Mouse (Mus musculus) right cerebral cortex, postnatal 14 days (tissue): ENCODE measurements around the gene Rheb.
"Not testable (repeated sequence)": the region's sequence is repeated elsewhere in the genome, so short reads cannot be mapped to it uniquely, and the experiment has no call there.

ENCODE experiments used
- DNase-seq: peaks from one replicate; pipeline ENCODE4 v3.0.0; 2022

Rheb gene

DNA sequence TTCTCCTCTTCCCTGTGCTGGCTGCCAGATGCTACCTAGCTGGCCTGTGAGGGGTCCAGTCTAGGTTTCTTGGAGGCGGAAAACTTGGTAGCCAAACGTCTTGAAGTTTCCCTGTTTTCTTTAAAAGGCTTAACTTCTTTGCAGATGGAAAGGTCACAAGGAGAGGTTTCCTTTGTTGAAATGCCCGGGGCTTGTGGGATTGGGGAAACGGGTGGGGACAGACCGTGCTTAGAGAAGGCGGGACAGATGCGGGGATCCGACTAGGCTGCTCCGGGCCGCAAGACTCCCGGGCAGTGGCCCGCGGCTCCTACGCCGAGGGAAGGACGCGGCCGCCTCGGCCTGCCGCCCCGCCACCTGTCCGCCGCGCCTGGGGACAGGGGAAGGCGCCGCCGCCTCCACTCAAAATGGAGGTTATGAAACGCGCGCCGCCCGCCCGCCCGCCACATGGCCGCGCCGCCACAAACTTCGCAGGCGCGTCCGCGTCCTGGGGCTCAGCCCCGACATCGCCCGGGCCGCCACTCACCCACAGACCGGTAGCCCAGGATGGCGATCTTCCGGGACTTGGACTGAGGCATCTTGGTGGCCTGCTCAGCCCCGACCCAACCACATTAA is 656 bp downstream of the Rheb start:
- peak; percentile 55 for DNase-seq

DNA sequence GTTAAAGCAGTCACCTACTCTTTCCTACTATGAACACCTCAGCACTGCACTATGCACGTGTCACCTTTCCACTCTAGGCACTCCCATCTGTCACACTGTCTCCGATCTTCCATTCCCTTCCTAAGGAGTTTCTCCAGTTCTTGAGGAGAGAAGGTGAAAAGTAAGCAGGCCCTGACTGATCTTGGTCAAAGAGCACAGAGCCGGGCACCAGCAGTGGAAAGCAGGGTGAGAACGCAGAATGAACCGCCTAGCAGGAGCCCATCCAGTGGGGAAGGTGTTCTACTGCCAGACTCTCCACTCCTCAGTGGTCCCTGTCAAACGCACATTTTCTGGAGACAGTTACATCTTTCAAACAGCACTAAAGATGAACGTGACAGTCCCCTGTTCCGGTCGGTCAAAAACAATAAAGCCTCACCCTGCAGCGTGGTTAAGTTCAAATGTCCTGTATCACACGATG is 1.4 kb downstream of the Rheb start:
- no peak for DNase-seq

DNA sequence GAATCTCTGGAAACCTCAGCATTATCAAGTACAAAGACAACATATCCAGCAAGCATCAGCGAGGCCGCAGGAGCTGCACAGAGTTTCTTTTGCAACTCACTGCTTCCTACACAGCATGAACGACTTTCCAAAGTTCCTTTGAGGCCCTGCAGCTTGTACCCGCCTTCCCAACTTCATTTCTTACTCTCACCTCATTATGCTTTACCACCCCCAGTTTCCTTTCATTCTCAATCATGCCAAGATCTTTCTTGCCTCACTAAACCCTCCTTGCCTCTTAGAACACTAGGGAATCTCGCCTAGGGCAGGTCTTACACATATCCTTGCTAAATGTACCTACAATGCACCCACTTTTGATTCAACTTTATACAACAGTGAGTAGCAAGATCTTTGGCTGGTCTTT is 7.9 kb downstream of the Rheb start:
- DNase-seq, result no peak

DNA sequence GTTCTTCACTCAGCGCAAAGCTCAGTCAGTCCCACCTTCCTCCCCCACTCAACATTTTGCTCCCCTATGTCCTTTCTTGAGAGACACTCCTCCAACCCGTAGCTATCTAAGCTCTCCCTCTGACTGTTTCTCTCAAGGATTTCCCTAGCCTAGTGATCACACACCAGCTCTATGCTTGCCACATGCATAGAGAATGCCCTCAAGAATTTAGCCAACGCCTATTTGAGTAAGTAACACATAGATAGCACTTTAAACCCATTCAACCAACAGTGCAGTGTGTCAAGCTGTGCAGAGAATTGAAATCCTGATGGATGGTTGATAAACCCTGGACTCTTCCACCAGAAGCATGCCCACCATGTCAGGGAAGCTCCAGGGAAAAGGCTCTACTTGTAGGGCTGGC is 10.5 kb downstream of the Rheb start:
- DNase-seq, result no peak

DNA sequence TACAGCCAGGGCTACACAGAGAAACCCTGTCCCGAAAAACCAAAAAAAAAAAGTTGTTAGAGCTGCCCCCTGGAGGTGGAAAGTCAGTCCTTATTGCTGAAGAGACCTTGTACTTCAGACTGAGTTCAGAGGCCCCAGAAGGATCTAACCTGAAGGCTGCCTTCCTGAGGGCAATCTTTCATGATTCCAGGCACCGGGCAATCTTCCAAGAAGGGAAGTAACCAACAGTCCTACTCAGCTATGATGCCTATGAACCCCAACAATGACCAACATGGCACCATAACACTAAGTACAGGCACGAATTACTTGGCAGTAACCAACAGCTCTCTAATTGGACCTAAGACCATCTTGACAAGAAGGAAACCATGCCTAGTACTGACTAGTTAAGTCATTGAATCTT is 14.0 kb downstream of the Rheb start:
- no peak for DNase-seq

DNA sequence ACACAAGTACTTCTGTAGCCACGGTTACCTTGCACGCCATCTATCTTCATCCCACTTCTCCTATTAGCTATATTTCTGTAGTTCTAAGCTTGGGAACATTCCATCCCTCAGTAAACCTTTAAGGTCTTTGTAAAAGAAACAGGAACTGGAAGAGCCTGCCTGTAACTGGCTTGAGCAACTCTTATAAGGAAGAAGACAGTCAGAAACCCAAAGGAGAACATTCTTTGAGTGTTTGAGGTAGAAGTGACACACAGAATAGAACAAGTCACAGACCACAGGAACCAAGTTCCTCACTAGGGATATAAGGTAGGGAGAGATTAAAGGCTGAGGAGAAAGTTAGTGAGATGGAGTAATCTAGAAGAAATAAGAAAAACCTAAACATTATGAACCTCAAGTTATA is 15.3 kb downstream of the Rheb start:
- no peak for DNase-seq

DNA sequence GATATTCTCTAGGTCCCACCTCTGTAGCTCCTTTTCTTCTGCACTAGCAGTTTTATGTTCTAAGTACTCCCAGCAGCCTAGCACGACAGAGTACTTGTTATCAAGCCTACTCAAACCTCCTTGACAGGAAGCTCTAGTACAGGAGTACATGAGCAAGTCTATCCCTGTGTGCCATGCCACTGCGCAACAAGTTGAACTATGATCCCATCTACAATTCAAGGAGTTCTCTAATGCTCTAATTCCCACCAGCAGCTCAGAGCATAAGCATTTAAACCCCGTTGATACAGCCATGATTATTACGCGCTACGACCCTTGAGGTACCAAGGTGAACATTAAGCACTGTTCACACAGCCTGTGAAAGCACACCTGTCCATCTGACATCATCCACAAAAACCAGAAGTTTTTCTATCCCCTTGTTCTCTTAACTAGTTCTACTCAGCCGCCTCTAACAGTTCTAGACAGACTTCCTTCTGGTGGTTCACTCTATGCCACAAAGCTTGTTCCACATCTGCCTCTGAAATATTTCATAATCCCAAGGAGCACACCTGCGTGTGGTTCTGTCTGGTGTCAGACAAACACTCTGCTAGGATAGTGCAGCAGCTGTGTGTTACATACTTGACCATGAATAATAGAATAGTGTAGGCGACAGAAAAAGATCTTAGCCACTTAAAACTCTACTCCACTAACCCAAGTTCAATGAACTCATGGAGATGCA is 16.2 kb downstream of the Rheb start:
- DNase-seq, result no peak

DNA sequence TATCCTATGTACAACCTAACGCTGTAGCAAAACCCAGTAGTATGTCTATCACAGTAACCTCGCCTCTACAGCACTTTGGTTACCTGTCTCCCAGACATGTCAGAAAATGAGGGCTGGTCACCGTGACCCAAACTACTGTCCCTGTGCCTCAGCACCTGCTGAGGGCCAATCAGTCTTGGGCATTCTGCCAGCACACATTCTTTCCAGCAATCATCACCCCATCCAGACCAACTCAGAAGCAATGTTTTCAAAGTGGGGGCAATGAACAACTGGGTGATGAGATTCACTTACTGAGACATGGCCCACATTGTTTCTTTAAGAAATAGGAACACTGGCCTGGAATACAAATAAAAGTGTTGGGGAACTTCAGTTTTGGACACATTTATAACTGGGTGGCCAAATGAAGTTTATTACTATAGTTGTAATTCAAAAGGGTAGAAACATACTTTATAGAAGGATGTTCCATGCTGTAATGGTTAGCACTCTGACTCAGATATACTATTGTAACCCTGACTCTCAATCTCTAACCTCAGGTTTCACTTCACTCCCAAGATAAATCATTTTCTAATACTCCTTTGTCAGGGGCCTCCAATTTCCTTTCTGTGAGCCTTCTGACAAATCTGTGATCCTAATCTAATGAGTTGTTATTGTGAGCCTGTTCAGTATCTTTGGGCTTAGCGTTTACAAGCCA is 16.9 kb downstream of the Rheb start:
- no peak for DNase-seq

DNA sequence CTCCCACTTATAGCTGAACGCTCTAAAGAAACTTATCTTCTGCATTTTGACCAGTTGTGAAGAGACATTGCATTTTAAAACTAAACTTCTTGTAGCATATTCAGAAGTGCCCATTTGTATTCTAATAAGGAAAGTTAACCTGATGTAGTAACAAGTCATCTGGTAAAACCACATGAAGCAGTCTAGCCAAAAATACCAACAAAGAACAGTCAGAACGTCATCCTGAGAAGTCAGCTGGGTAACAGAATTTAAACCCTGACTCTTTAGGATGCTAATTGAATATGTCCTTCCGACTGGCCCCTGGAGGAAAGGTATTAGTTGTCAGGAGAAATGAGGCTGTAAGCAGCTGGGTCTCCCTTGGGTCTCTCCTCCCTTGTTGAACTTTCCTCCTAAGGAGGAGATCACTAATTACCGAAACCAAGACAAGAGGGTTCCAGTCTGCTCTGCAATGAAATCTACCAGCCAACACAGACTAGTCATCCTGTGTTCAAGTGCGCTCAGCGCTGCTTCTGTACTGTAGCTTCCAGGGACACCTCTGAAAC is 18.5 kb downstream of the Rheb start:
- DNase-seq, result no peak

DNA sequence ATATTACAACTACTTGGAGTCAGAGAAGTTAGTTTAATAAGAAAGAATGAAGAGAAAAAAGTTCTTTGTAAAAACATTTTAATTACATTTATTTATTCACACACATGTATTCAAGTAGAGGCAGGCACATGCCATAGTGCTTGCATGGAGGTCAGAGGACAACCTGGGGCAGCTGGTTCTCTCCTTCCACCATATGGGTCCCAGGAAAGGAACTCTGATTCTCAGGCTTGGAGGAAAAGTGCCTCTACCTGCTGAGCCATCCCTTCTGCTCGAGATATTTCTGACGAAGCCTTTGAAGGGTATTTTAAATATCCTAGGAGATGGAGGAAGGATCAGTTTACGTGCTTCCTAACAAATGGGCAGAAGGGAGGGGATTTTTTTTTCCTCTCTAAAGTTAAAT is 19.6 kb downstream of the Rheb start:
- DNase-seq, result no peak

DNA sequence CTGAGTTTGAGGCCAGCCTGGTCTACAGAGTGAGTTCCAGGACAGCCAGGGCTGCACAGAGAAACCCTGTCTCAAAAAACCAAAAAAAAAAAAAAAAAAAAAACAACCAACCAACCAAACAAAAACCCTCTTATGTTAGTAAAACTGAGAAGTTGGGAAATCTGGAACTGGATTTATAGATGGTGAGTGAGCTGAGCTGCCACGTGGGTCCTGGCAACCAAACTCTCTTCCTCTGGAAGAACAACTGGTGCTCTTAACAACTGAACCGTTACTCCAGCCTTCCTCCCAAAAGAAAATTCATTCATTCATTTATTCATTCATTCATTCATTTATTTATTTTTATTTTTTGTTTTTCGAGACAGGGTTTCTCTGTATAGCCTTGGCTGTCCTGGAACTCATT is 20.2 kb downstream of the Rheb start:
- DNase-seq, result not testable (repeated sequence)

DNA sequence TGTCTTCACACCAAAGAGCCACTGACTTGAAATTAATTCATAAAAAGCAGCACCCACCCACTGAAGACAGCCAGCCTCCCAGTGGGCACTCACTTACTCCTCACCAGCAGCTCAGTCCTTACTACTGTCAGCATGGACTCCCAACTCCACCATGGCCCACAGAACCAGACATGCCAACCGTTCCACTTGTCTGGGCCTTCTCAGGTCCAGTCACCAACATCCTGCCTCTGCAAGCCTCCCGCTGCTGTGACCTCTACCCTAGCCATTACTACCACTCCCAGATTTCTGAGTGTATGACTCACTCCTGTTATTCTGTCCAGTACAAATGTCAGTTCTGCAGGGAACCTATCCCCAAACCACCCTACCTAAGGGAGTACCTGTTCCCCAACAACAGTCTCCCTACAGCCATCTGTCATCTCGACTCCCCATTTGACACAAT is 21.0 kb downstream of the Rheb start:
- no peak for DNase-seq

DNA sequence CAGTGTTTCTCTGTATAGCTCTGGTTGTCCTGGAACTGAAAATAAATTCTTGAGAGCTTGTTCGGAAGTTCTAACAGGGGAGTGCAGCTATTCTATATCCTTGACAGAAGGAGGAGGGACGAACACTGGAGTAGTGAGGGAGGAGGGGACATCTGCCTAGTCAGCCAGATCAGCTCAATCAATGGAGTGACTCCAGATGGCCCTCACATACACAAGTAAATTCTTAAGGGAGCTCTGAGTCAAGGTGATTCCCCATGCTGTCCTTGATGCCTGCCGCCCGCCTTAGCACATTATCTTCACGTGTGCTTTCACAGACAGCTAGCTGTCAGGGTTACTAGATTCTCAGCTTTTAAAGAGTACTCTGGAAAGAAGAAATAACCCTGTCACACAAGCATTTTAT is 21.8 kb downstream of the Rheb start:
- DNase-seq, result no peak

DNA sequence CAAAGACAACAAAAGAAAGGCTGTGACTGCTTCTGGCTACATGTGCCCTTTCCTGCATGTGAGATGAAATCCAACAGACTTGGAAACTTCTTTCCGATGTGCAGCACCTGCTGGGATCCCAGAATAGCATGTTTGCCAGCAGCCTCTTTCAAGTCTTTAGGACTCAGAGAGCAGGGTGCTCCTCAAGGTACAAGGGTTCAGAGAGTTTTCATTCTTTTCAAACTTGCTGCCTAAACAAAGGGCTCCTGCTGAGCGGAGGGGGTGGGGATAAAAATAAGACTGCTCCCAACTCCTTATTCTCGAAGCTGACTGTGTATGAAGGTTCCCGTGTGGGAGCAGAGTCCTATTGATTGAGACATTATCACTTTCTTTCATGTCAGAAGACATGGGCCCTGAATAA is 25.2 kb downstream of the Rheb start:
- DNase-seq, result no peak

DNA sequence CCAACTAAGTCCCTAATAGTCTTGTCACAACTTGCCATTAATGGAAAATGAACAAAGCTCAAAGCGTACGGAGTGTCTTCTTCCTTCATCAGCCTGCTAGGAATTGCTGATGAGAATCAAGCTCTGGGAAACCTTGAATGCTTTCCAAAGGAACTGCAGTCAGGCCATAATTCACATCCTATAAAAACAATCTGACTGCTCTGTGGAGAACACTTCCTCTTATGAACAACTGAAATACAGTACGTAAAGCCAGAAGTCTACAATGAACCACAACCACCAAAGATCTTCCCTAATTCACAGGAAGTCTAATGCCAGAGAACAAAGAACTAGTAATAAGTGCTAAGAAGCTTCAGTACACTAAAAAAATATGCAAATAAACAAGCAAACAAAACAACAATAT is 28.5 kb downstream of the Rheb start:
- no peak for DNase-seq

DNA sequence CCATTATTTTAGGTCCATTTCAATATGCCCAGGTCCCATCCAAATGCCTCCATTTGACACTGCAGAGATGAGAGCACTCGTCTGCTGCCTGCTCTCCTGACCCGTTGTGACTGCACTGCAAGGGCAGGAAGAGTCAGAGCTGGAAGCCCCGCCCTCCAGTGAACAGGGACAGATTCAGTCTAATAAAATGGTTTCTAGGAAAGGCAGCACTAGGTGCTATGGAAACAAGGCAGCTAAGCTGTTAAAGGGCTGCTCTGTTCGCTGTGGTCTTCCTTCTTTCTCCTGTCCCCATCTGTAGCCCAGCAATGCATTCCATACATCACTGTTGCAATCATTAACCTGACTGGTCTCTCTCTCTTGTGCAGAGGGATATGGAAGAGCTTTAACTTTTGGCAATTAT is 29.4 kb downstream of the Rheb start:
- no peak for DNase-seq

DNA sequence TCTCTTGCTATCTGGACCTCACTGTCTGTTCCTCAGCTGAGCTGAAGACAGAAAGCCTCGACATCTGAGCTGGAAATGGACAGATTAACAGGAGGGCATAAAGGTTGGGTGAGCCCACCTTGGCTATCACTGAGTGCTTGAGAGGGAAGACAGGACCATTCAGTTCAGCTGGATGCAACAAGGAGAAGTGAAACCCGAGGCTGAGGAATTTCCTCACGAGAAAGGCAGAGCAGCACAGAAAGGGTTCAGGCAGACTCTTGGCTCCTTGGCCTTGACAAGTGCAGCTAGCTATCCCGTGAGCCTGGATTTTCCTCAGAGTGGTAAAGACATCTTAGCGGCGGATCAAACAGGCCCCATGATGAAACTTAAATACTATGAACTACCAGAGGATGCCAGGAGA is 37.2 kb downstream of the Rheb start:
- no peak for DNase-seq

DNA sequence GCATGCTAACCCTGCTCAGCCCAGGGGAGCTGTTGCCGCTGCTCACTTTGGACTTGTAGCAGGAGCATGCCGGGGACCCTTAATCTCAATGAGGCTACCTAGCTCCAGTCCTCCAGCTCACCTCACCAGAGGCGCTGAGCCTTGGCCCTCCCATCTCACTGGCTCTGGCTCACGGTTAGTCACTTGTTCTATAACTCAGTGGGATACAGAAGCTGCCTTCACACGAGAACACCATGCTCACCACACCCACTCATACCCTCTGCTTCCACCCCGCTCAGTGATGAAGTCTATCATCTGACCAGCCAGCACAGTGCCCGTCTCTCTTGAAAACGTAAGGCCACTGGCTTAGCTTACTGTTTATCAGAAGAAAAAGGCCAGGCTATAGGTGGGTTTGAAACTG is 37.8 kb downstream of the Rheb start:
- no peak for DNase-seq

DNA sequence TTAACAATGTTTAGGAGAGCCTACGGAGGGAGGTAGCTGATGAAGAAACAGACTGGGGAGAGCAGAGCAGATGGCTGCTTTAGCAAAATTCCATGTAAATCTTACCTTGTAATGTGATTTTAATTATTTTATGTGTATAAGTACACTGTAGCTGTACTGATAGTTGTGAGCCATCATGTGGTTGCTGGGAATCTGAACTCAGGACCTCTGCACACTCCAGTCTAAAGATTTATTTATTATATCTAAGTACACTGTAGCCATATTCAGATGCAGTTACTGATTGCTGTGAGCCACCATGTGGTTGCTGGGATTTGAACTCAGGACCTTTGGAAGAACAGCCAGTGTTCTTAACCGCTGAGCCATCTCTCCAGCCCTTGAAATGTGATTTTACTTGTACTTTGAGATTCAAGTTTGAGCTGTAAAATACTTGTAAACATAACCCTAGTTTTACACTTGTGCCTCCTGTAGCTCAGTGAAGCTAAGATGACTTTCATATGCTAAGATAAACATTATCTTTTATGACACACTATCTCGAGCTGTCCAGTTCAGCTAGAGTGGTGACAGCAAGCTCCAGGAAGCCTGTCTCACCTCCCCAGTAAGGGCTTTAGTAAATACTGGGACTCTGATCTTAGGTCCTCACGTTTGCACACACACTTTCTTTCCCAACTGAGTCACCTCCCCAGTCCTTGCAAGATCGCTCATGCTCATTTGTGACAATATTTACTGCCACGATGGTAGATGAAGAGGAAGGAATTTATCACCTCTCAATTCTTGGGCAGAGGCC is 40.4 kb downstream of the Rheb start:
- no peak for DNase-seq

DNA sequence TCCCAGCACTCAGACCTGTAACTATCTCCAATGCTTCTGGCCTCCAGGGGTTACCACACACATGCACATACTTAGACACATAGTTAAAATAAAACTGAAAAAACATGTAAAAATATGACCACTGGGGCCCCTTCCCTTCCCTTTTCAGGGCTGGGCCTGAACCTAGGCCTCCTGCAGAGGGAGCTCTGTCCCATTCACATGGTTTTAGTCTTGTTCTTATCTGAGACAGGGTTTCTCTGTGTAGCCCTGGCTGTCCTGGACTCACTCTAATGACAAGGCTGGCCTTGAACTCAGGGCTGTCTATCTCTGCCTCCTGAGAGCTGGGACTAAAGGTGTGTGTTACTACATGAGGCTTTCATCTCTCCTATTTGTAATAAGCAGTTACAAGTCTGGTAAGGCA is 42.0 kb downstream of the Rheb start:
- no peak for DNase-seq

DNA sequence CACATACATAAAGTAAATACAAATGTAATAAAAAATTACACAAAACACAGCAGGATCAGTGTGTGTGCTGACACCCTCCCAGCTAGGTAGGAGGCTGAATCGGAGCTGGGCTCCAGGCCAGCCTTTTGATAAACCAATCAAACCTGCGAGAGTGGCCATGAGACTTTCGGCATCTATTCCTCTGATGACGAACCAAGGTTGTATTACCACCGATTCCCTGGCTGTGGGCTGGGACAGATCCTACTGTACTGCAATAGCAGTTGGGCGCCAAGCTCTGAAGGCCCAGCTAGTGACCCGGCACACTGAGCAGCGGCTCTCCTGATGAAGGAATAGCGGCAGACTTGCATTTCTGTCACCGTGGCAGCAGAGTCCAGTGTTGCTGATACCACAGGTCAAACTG is 43.8 kb downstream of the Rheb start:
- DNase-seq, result no peak

DNA sequence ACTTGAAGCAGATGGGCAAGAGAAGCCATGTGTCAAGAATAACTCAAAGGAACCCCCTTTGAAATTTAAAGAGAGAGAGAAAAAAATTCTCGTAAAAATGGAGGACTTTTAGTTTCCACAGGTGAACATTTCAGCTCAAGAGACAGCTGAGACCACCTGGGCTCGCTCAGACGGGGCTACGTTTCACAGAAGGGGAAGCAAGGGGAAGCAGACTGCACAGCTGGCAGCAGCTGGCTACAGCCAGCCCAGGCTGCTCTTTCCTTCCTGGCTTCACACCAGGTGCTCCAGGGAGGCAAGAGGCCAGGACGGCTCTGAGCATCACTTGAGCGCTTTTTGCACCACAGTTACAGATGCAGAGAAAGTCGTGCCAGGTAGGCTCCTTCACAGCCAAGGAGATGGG is 44.6 kb downstream of the Rheb start:
- no peak for DNase-seq

DNA sequence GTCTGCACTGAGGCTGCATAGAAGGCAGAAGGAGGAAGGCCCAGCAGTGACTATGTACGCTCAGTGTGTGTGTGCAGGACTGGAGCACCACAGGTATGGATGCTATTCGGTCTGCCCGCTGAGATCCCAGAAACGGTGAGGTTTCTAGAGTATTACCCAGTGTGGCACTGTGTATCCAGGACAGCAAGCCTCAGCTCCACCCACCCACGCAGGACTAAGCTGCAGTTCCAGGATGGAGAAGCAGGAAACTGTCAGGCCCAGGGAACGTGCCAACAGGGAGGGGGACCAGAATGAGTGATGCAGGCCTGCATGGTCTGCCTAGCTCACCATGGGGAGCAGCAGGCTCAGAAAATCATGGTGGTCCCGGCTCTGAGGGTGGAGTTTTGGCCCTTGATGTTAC is 49.5 kb downstream of the Rheb start:
- DNase-seq, result no peak
